Mouse (Mus musculus): ENCODE measurements around the gene Lgr5.

Gene Lgr5

DNA sequence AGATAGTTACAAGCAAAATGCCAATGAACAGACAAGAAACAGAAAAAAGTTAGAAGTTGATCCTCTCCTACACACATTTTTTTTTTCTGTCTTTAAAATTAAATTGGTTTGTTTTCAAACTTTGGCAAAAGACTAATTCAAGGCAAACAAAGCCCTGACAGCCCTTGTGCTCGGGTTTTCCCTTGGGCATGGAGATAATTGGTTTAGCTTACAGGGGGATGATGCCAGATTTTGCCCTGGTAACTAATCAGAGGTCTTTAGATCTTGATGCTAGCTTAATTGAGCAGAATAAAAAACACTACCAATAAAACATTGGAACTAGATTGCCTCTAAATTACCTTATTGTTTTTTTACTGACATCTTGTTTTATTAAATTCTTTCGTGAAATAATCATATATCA, 162.2 kb downstream of the Lgr5 start:
- DNase-seq (ENCODE audit: low read depth, low spot score): no peak

DNA sequence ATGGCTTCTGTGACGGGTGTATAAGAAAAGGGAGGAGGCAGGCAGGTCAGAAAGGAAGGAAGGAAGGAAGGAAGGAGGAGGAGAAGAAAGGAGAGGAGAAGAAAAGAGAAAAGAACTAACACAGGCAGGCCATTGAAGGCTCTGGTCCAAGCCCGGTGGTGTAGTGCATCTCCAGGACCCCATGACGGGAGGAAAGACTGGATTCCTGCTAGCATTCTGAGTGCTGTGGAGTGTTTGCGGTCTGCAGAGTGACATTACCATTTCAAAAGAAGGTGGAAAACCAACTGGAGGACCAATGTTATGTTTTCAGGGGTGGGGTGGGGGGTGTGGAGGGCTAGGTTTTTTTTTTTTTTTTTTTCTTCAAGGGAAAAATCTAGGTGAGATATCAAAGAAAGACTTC, 165.6 kb downstream of the Lgr5 start:
- DNase-seq (ENCODE audit: low read depth, low spot score): no peak

DNA sequence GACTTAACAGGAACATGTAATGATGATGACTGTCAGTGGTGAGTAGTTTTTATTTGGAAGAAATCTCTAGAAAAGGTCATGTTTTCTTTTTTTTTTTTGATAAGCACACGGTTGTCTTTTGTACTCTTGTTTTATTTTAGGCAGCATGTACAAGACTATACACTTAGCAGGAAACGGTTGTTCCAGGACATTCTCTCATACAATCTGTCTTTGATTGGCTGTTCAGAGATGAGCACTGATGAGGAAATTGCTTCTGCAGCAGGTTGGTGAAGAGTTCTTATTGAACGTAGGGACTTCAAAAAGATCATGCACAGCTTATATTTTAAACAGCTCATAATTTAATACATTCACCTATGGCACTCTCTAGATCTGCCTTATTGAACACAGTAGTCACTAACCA, 173.5 kb downstream of the Lgr5 start:
- no peak for DNase-seq (ENCODE audit: low read depth, low spot score)

DNA sequence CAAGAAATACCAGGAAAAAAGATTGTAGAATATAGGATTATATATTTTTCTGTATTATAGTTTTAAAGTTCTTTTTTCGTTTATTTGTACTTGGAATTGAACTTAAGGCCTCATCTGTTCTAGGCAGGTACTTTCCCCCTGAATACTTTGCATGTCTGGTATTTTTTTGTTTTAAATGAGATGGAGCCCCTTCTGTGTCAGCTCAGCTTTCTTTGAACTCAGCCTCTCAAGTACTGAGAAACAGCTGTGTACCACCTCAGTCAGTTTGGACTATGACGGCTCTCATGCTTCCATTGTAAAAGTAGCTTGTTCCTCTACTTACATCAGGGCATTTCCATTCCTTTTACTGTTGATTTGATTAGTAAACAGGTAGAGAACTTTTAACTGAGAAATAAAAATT, 174.1 kb downstream of the Lgr5 start:
- DNase-seq (ENCODE audit: low read depth, low spot score): no peak

DNA sequence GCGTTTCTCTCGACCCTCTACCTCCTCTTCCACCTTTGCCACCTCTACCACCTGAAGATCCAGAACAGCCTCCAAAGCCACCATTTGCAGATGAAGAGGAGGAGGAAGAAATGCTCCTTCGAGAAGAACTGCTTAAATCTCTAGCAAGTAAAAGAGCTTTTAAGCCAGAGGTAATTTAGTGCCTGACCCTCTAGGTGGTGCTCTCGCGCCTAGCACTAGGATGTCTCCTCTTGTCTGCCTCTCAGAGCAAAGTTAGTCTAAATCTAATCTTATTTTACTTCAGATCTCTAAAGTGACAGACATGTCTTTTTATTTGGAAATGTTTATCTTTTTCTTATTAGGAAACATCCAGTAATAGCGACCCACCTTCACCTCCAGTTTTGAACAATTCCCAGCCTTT, 181.2 kb downstream of the Lgr5 start:
- peak; percentile 41 for DNase-seq (ENCODE audit: low read depth, low spot score)
